Mouse (Mus musculus): ENCODE results near the gene Wfdc6a.

DNA sequence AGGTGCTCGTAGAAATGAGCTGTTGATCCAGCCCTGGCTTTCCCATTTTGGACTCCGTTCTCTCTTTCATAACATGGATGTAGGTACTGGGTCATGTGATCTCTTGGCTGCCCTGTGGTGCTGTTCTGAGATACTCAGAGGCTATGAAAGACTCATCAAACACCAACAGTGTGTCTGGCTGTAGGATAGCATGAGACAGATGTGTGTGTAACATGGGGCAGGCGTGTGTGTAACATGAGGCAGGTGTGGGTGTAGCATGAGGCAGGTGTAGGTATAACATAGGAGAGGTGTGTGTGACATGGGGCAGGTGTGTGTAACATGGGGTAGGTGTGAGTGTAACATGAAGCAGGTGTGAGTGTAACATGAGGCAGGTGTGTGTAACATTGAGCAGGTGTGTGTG, 30.1 kb upstream of the Wfdc6a start:
- TF ChIP-seq CTCF (IDR thresholded peaks at IDR 0.05; ENCODE audit: insufficient read depth, low read depth, low read length) (no peak), POLR2A (IDR thresholded peaks at IDR 0.05; ENCODE audit: insufficient read depth, low read depth, low read length) (no peak)
